Mouse (Mus musculus) frontal cortex, postnatal 36 days (tissue): ENCODE data around the gene Cog6.

ENCODE experiments used
- DNase-seq, 2 experiments: peaks; one replicate each; pipeline ENCODE4 v3.0.0; 2022; ENCODE audit warnings: low spot score in 2 of 2

Cog6 gene

GRCm38 (mm10) chr3:52962391-52962790 is 54.6 kb downstream of the Cog6 start:
- DNase-seq = no peak

DNA sequence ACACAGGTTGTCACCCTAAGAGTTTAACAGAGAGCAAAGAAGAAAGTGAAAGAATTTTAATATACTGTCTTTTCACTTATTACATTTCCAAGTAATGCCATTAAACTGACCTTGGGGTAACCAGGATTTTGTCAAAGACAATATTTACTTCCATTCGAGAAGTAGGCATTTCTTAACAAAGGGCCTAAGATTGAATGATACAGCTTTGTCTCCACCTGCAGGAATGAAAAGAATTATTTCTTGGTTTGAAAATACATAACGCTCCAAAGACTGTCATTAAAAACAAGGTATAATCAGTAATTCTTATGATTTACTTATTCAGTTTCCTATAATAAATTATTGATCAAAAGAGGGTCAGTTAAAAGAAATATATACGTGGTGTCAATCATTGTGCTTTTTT is 55.4 kb downstream of the Cog6 start:
- DNase-seq = no peak

GRCm38 (mm10) chr3:52960951-52961350 is 56.1 kb downstream of the Cog6 start:
- no peak for DNase-seq

GRCm38 (mm10) chr3:52958444-52959120 is 58.5 kb downstream of the Cog6 start:
- no peak for DNase-seq

DNA sequence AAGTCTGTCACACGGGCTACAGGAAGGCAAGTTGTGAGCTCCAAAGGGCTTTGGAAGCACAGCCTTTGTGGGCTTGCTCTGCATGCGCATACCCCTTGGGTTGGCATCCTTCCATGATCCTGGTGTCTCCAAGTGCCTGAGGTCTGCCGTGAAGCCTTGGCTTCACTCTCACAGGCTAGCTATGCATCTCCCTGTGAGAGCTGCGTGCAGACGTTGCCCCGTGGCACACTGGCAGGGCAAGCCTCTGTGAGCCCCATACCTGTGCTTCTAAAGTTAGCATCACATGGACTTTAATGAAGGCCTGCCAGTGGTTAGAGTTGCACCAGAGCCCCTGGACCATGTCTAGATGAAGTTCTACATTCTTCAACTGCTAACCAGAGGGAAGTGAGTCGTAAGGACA is 59.2 kb downstream of the Cog6 start:
- DNase-seq = no peak

DNA sequence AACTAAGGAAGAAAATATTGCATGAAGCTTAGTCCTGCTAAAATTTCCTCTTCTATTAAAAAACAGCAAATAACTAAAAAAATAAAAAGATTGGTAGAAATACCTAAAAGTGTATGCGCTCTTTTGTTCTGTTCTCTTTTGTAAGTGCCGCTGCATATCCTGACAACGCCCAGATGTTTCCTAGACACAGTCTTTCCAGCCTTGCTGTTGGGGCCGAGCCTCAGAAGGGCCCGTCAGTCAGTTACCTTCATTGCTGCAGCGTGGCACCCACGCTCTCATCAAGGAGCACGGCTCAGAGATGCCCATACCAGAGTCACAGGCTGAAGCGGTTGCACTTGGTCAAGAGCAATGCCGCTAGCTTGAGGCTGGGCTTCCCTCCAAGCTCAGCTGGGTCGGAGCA is 60.8 kb downstream of the Cog6 start:
- DNase-seq = no peak

DNA sequence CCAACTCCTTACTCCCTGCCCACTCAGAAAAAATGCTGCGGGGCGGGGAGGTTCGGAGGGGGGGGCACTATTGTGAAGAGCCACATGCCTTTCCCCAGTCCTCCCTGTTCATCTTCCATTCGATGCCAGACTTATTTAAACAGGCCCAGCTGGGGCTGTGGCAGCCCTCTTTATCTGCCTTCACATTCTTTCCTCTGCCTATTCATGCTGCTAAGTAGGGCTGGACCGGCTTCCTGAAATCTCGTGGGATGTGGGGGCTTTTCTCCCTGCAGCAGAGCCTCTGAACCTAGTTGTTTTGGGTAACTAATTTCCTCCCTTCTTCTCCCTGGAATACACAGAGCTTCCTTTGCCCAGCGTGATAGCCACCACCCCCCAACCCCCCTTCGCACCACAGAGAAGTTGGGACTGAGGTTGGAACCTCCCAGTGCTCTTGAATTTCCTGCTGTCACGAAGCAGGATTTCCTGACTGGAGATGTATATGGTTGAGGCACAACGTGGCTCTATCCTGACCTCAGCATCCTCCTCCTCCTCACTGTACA is 61.5 kb downstream of the Cog6 start:
- DNase-seq = no peak

DNA sequence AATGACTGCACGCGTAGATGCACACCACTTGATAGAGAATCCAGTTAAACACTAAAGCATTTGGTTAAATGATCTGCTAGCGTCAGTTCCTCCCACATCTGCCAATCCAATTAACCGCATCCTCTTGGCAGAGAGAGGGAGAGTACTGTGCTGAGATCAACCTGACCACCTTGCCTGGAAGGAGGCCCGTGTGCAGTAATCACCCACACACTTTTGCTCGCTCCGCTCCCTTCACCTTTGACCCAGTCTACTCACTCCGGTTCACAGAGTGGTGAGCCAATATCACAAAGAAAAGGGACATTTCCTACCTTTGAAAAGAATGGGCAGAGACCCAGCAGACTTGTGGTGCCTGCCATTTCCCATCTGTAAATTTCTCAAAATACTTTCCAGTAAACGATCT is 62.4 kb downstream of the Cog6 start:
- DNase-seq = no peak

GRCm38 (mm10) chr3:52953831-52954230 is 63.2 kb downstream of the Cog6 start:
- no peak for DNase-seq

- no peak for DNase-seq
These were observed 68.2 kb downstream of the Cog6 start for GRCm38 (mm10) chr3:52948824-52949223.

DNA sequence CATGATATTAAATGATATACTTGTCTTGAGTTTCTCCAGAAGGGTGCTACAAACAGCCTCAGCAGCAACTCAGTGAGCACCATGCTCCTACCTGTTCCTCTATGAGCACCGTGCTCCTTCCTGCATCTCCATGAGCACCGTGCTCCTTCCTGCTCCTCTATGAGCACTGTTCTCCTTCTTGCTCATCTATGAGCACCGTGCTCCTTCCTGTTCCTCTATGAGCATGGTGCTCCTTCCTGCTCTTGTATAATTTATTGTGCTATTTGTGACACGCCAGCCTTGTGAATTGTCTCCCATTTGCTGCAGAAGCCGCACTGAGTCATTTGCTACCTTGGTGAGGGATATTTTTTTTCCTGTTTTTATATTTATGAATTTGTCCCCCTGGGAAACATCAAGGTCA is 69.6 kb downstream of the Cog6 start:
- DNase-seq = no peak

- DNase-seq = no peak
These were observed 76.1 kb downstream of the Cog6 start for GRCm38 (mm10) chr3:52940832-52941468.

DNA sequence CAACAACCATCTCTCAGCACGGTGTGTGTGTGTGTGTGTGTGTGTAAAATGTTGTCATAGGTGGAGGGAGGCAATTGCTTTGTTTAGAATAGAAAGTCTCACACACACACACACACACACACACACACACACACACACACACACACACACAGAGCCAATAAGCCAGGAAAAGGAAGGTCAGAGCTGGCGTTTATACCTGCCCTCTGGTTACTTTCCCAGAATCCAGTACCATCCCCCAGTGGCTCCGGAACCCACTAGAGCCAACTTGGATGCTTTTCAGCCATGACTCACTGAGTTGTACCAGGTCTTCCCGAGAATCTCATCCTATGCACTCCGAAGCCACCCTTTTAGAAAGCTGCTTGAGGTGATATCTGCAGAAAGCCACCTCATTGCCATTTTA is 78.6 kb downstream of the Cog6 start:
- no peak for DNase-seq

- no peak for DNase-seq
These were observed 79.2 kb downstream of the Cog6 start for GRCm38 (mm10) chr3:52937739-52938306.

- no peak for DNase-seq
These were observed 85.1 kb downstream of the Cog6 start for GRCm38 (mm10) chr3:52931956-52932355.
